Mouse (Mus musculus) embryo, embryonic 10.5 days (tissue): Measurements from ENCODE around the gene Sbk2.

Experiments
- DNase-seq: peaks from one replicate; pipeline ENCODE4 v3.0.0-alpha.2; 2015; ENCODE audit warnings: low spot score

Gene Sbk2

GRCm38 (mm10) chr7:4950561-4951342 is 13.5 kb downstream of the Sbk2 start:
- no peak for DNase-seq

GRCm38 (mm10) chr7:4948386-4948785 is 15.8 kb downstream of the Sbk2 start:
- DNase-seq, result no peak

- no peak for DNase-seq
Measured at GRCm38 (mm10) chr7:4947855-4948254, 16.4 kb downstream of the Sbk2 start.

- DNase-seq, result peak; percentile 95
Measured at GRCm38 (mm10) chr7:4943223-4943815, 20.9 kb downstream of the Sbk2 start.

GRCm38 (mm10) chr7:4942673-4943072 is 21.5 kb downstream of the Sbk2 start:
- no peak for DNase-seq

GRCm38 (mm10) chr7:4940068-4940479 is 24.1 kb downstream of the Sbk2 start:
- peak; percentile 89 for DNase-seq

- DNase-seq, result peak; percentile 81
Measured at GRCm38 (mm10) chr7:4938456-4938855, 25.8 kb downstream of the Sbk2 start.

- DNase-seq, result no peak
Measured at GRCm38 (mm10) chr7:4937392-4937791, 26.8 kb downstream of the Sbk2 start.

- DNase-seq, result no peak
Measured at GRCm38 (mm10) chr7:4936832-4937231, 27.4 kb downstream of the Sbk2 start.

- no peak for DNase-seq
Measured at GRCm38 (mm10) chr7:4934160-4934914, 29.9 kb downstream of the Sbk2 start.

GRCm38 (mm10) chr7:4933103-4933502 is 31.1 kb downstream of the Sbk2 start:
- no peak for DNase-seq

GRCm38 (mm10) chr7:4928323-4928722 is 35.9 kb downstream of the Sbk2 start:
- no peak for DNase-seq

GRCm38 (mm10) chr7:4927711-4928110 is 36.5 kb downstream of the Sbk2 start:
- no peak for DNase-seq

- no peak for DNase-seq
Measured at GRCm38 (mm10) chr7:4926849-4927248, 37.4 kb downstream of the Sbk2 start.

GRCm38 (mm10) chr7:4925441-4926381 is 38.5 kb downstream of the Sbk2 start, which contains the start of gene Ssc5d:
Gene Ssc5d, plus strand, starts transcription at chr7:4925785.
- peak; percentile 64 for DNase-seq

GRCm38 (mm10) chr7:4924891-4925301 is 39.3 kb downstream of the Sbk2 start:
- DNase-seq, result peak; percentile 70

GRCm38 (mm10) chr7:4924483-4924882 is 39.7 kb downstream of the Sbk2 start:
- DNase-seq, result peak; percentile 60

- peak; percentile 60 for DNase-seq
Measured at GRCm38 (mm10) chr7:4923586-4924364, 40.4 kb downstream of the Sbk2 start.

- peak; percentile 92 for DNase-seq
Measured at GRCm38 (mm10) chr7:4922931-4923565, 41.2 kb downstream of the Sbk2 start.

GRCm38 (mm10) chr7:4922508-4922907 is 41.7 kb downstream of the Sbk2 start:
- DNase-seq, result peak; percentile 92
